Mouse (Mus musculus): ENCODE data around the gene Yipf1.

- TF ChIP-seq CTCF (IDR thresholded peaks at IDR 0.05; ENCODE audit: low read depth) (no peak), EP300 (IDR thresholded peaks at IDR 0.05; ENCODE audit: low read depth) (no peak)
Measured at GRCm38 (mm10) chr4:107363573-107363972, 49.4 kb downstream of the Yipf1 start.
